Comparison of ENCODE assay signal across 19 mouse cellular contexts in the genomic region with DNA sequence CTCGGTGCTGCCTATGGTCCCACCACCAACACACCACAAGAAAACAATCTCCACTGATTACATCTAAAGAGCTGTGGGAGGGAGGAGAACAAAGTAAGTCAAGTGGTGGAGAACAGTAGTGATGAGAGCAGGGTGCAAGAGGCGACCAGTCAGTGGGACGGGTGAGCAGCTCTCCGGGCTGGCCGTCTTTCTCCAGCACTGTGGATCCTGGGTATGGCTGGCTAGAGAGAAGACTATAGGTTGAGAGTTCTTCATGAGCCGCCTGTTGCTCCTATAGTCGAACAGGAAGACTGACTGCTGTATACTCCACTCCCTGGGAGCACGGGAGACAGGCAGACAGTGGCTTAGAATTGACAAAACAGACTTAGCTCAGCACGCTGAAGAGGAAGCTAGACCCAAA.
DNase-seq lines count a peak whose midpoint lies in the region; ATAC-seq lines count a peak whose summit lies in the region.
"Had no signal": no experiment of that assay in that cellular context is flagged by ENCODE, and none has a peak within 500 bp of the region (broad histone marks: within the 10 kb centered on the region; RNA-seq: fewer than 3 reads in every experiment).

No protein-coding gene starts in this region.

- no peak overlapping the region for H3K4me3 ChIP-seq in forebrain, embryonic 11.5 days (ENCODE audit: low read depth, low read length)
- H3K4me3 ChIP-seq in forebrain, embryonic 14.5 days (ENCODE audit: low read depth, low read length), result no peak overlapping the region
- H3K4me3 ChIP-seq in kidney, embryonic 15.5 days (replicated peaks), result no peak overlapping the region
- no peak overlapping the region for H3K4me3 ChIP-seq in lung, embryonic 16.5 days (ENCODE audit: low read length)
- H3K4me3 ChIP-seq: embryonic facial prominence, embryonic 10.5 days; embryonic facial prominence, embryonic 12.5 days; forebrain, embryonic 12.5 days; forebrain, embryonic 15.5 days had no signal

- no peak for ATAC-seq in forebrain, embryonic 11.5 days (replicated peaks; ENCODE audit: low FRiP score)
- no peak for ATAC-seq in forebrain, embryonic 14.5 days
- no peak for ATAC-seq in kidney, embryonic 15.5 days (replicated peaks; ENCODE audit: low FRiP score)
- 0 out of 2 replicates have a peak, but pooled peaks have one; percentile 12 for ATAC-seq in lung, embryonic 16.5 days (ENCODE audit: low read depth)
- ATAC-seq: activated CD4-positive, CD25-positive, alpha-beta regulatory T cell, adult 4 months; CD4-positive, CD25-positive, alpha-beta regulatory T cell, adult 4 months; forebrain, embryonic 15.5 days; forebrain, postnatal 0 days; Patski had no signal

- H3K27me3 ChIP-seq in forebrain, embryonic 11.5 days (ENCODE audit: control insufficient read depth, insufficient read depth, low read length), result no peaks in the 10 kb centered on the region
- no peaks in the 10 kb centered on the region for H3K27me3 ChIP-seq in forebrain, embryonic 14.5 days (replicated peaks; ENCODE audit: control insufficient read depth, insufficient read depth, low read length)
- H3K27me3 ChIP-seq in kidney, embryonic 15.5 days, result no peaks in the 10 kb centered on the region
- no peaks in the 10 kb centered on the region for H3K27me3 ChIP-seq in lung, embryonic 16.5 days (ENCODE audit: control insufficient read depth, insufficient read depth, low read depth, low read length)
- H3K27me3 ChIP-seq: embryonic facial prominence, embryonic 12.5 days; forebrain, embryonic 12.5 days; forebrain, embryonic 15.5 days; Patski had no signal

- no peaks in the 10 kb centered on the region for H3K4me1 ChIP-seq in forebrain, embryonic 11.5 days (replicated peaks; ENCODE audit: control insufficient read depth, insufficient read depth, low read length)
- H3K4me1 ChIP-seq in forebrain, embryonic 14.5 days (ENCODE audit: control insufficient read depth, insufficient read depth, low read length), result no peaks in the 10 kb centered on the region
- H3K4me1 ChIP-seq in kidney, embryonic 15.5 days, result peaks cover 35% of the 10 kb centered on the region
- H3K4me1 ChIP-seq in lung, embryonic 16.5 days (replicated peaks; ENCODE audit: control insufficient read depth, insufficient read depth, low read length), result peaks cover 4% of the 10 kb centered on the region
- H3K4me1 ChIP-seq: forebrain, embryonic 15.5 days had no signal

- no peak overlapping the region for H3K27ac ChIP-seq in forebrain, embryonic 11.5 days (ENCODE audit: low read depth, low read length)
- H3K27ac ChIP-seq in forebrain, embryonic 14.5 days (ENCODE audit: low read depth, low read length), result no peak overlapping the region
- H3K27ac ChIP-seq in kidney, embryonic 15.5 days, result 0 out of 2 replicates have a peak overlapping the region, but pooled peaks have one; percentile 6
- no peak overlapping the region for H3K27ac ChIP-seq in lung, embryonic 16.5 days (ENCODE audit: low read length)
- H3K27ac ChIP-seq: embryonic facial prominence, embryonic 10.5 days; embryonic facial prominence, embryonic 12.5 days; forebrain, embryonic 12.5 days; forebrain, embryonic 15.5 days had no signal

- no peak overlapping the region for H3K9ac ChIP-seq in forebrain, embryonic 11.5 days (ENCODE audit: low read length)
- no peak overlapping the region for H3K9ac ChIP-seq in forebrain, embryonic 14.5 days (ENCODE audit: low read length)
- no peak overlapping the region for H3K9ac ChIP-seq in kidney, embryonic 15.5 days
- H3K9ac ChIP-seq in lung, embryonic 16.5 days (ENCODE audit: low read length), result no peak overlapping the region
- H3K9ac ChIP-seq: embryonic facial prominence, embryonic 12.5 days; forebrain, embryonic 12.5 days; forebrain, embryonic 15.5 days; forebrain, postnatal 0 days had no signal

- 91% methylated on average over 9 of the region's 9 CpGs for WGBS in forebrain, embryonic 11.5 days
- 92% methylated on average over 9 of the region's 9 CpGs for WGBS in forebrain, embryonic 14.5 days
- 87% methylated on average over 9 of the region's 9 CpGs for WGBS in kidney, embryonic 15.5 days
- WGBS in lung, embryonic 16.5 days, result 76% methylated on average over 9 of the region's 9 CpGs

- no peaks in the 10 kb centered on the region for H3K9me3 ChIP-seq in forebrain, embryonic 11.5 days (ENCODE audit: control insufficient read depth, low read length)
- H3K9me3 ChIP-seq in forebrain, embryonic 14.5 days (replicated peaks; ENCODE audit: control insufficient read depth, low read length), result no peaks in the 10 kb centered on the region
- no peaks in the 10 kb centered on the region for H3K9me3 ChIP-seq in kidney, embryonic 15.5 days (replicated peaks)
- H3K9me3 ChIP-seq in lung, embryonic 16.5 days (ENCODE audit: control insufficient read depth, low read length), result no peaks in the 10 kb centered on the region
- H3K9me3 ChIP-seq: embryonic facial prominence, embryonic 10.5 days; embryonic facial prominence, embryonic 12.5 days; forebrain, embryonic 12.5 days; forebrain, embryonic 15.5 days had no signal

- no peaks in the 10 kb centered on the region; the same call in 1 of the 2 replicates for H3K36me3 ChIP-seq in forebrain, embryonic 11.5 days (ENCODE audit: control insufficient read depth, insufficient read depth, low read length)
- H3K36me3 ChIP-seq in forebrain, embryonic 14.5 days (ENCODE audit: control insufficient read depth, insufficient read depth, low read length), result peaks cover 2% of the 10 kb centered on the region; the same call in 1 of the 2 replicates
- peaks cover 55% of the 10 kb centered on the region for H3K36me3 ChIP-seq in kidney, embryonic 15.5 days
- H3K36me3 ChIP-seq in lung, embryonic 16.5 days (ENCODE audit: control insufficient read depth, insufficient read depth, low read length), result peaks cover 18% of the 10 kb centered on the region
- H3K36me3 ChIP-seq: forebrain, embryonic 15.5 days; G1E had no signal

- H3K4me2 ChIP-seq in forebrain, embryonic 11.5 days (ENCODE audit: low read depth, low read length, severe bottlenecking), result no peak overlapping the region
- H3K4me2 ChIP-seq in forebrain, embryonic 14.5 days (ENCODE audit: low read length), result no peak overlapping the region
- no peak overlapping the region for H3K4me2 ChIP-seq in kidney, embryonic 15.5 days
- no peak overlapping the region for H3K4me2 ChIP-seq in lung, embryonic 16.5 days (ENCODE audit: low read depth, low read length)
- H3K4me2 ChIP-seq: embryonic facial prominence, embryonic 12.5 days; forebrain, embryonic 12.5 days; forebrain, embryonic 15.5 days had no signal

- DNase-seq in forebrain, embryonic 11.5 days (ENCODE audit: low spot score), result peak; percentile 30
- DNase-seq in forebrain, embryonic 14.5 days (ENCODE audit: low spot score), result no peak
- no peak for DNase-seq in kidney, postnatal 4 days
- no peak for DNase-seq in lung, adult 18-20 months
- DNase-seq: B cell, adult 2 months; cerebellum, adult 11-12 months; cerebellum, adult 2 months; cerebellum, adult 9-10 months; forebrain, postnatal 0 days had no signal
